Mouse (Mus musculus): Measurements from ENCODE around the gene Mob3c. TPM values are rescaled to one million over a fixed set of nuclear protein-coding genes. Genes with fewer than 3 reads are reported as not detected.

Gene Mob3c
- polyA plus RNA-seq, 1 experiment from 2014 or later = 8.8 TPM

DNA sequence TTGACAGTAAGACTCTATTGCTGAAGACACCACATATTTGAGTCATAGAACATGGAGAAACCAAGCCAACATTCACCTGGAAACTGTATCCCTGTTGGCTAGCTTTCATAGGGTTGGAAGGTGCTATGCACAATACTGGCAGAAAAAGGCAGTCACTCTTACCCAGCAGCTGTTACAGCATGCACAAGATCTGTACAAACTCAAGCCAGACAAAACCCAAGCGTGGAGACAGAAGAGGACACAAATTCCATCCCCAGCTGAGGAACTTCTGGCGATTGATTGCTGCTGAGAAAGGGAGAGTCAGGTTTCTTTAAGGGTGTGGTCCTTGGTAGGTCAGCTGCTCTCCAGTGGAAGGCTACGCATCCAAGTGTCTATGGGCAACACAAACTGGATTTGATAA, 7.7 kb upstream of the Mob3c start:
- H3K4me2 ChIP-seq = no peak overlapping the region
- WGBS = 71% methylated on average over 3 of the region's 3 CpGs
- ATAC-seq (ENCODE audit: insufficient number of reproducible peaks, insufficient read depth, low FRiP score, low TSS enrichment, low read depth) = no peak

DNA sequence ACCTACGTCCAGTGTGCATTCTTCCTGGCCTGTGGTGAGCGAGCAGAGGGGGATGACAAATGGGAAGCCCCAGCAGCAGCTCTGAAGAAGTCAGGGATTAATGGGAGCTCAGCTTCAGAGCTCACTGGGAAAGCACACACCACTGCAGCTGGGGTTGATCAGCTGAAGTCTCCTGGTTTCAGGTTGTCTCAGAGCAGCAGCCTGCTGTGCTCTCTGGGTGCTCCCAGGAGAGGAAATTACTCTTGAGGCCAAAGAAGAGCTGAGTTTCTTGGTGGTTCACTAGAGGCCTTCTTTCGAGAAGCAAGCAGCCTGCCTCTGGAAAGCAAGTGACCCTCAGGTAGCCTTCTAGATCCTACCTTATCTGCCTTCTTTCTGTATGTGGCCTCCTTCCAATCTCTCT, 6.9 kb upstream of the Mob3c start:
- no peak overlapping the region for H3K9ac ChIP-seq (replicated peaks)
- H3K36me3 ChIP-seq = peaks cover 9% of the 10 kb centered on the region; the same call in 1 of the 2 replicates
- H3K27me3 ChIP-seq = no peaks in the 10 kb centered on the region
- H3K27ac ChIP-seq = no peak overlapping the region
- WGBS = 68% methylated on average over 3 of the region's 3 CpGs
- H3K4me2 ChIP-seq = no peak overlapping the region
- H3K4me3 ChIP-seq (replicated peaks) = no peak overlapping the region
- no peak for ATAC-seq (ENCODE audit: insufficient number of reproducible peaks, insufficient read depth, low FRiP score, low TSS enrichment, low read depth)
- no peaks in the 10 kb centered on the region for H3K9me3 ChIP-seq
- no peaks in the 10 kb centered on the region for H3K4me1 ChIP-seq (replicated peaks)

More for the DNA sequence above, 7.7 kb upstream of the Mob3c start:
- peaks cover 15% of the 10 kb centered on the region; the same call in 1 of the 2 replicates for H3K36me3 ChIP-seq
- H3K4me1 ChIP-seq (replicated peaks) = no peaks in the 10 kb centered on the region
- no peaks in the 10 kb centered on the region for H3K9me3 ChIP-seq
- H3K9ac ChIP-seq (replicated peaks) = no peak overlapping the region
- no peak overlapping the region for H3K4me3 ChIP-seq (replicated peaks)
- H3K27ac ChIP-seq = no peak overlapping the region
- H3K27me3 ChIP-seq = no peaks in the 10 kb centered on the region

DNA sequence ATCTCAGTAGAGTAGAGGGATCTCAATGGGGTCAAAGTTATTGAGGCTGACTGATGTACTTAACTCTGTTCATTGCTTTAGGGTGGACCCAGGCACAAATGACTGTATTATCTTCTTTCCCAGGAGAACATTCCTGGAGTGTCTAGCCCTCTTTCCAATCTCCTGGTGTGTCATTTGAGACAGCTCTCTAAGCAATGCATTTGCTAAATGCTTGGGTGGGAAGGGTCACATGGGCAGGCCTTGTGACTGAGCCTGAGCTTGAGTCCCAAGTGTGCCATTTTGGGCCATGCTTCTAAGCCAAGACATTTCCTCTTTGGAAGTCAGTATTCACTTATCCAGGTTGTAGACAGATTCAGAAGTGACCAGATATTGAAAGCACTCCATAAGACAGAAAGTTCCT, 6.5 kb upstream of the Mob3c start:
- Histone ChIP-seq H3K9ac (replicated peaks) (no peak overlapping the region), H3K9me3 (no peaks in the 10 kb centered on the region), H3K27me3 (no peaks in the 10 kb centered on the region), H3K36me3 (0 out of 2 replicates have a peak, but pooled peaks cover 4% of the 10 kb centered on the region), H3K4me2 (no peak overlapping the region), H3K4me1 (replicated peaks) (no peaks in the 10 kb centered on the region), H3K27ac (no peak overlapping the region), H3K4me3 (replicated peaks) (no peak overlapping the region)
- no peak for ATAC-seq (ENCODE audit: insufficient number of reproducible peaks, insufficient read depth, low FRiP score, low TSS enrichment, low read depth)

DNA sequence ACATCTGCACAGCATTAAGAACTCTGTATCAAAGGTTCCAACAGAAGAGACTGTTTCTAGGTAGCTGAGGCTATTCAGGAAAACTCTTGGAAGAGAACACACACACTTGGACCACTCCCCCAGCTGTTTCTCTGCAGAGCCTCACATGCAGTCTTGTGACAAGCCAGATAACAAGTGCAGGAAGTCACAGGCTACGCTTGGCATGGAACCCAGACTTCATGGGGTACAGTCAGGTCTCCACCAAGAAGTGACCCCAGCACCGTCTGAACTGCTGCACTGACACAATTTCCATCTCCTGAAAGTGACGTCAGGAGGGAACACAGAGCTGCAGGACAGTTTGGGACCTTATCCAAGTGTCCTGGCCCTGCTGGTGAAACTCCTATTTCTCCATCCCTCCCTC, 6.0 kb upstream of the Mob3c start:
- no peak overlapping the region for H3K9ac ChIP-seq (replicated peaks)
- H3K4me3 ChIP-seq (replicated peaks) = no peak overlapping the region
- WGBS = 82% methylated on average over 3 of the region's 3 CpGs
- H3K27ac ChIP-seq = no peak overlapping the region
- H3K36me3 ChIP-seq = 0 out of 2 replicates have a peak, but pooled peaks cover 2% of the 10 kb centered on the region
- ATAC-seq (ENCODE audit: insufficient number of reproducible peaks, insufficient read depth, low FRiP score, low TSS enrichment, low read depth) = no peak
- H3K9me3 ChIP-seq = no peaks in the 10 kb centered on the region
- no peak overlapping the region for H3K4me2 ChIP-seq
- H3K4me1 ChIP-seq (replicated peaks) = no peaks in the 10 kb centered on the region
- H3K27me3 ChIP-seq = no peaks in the 10 kb centered on the region

DNA sequence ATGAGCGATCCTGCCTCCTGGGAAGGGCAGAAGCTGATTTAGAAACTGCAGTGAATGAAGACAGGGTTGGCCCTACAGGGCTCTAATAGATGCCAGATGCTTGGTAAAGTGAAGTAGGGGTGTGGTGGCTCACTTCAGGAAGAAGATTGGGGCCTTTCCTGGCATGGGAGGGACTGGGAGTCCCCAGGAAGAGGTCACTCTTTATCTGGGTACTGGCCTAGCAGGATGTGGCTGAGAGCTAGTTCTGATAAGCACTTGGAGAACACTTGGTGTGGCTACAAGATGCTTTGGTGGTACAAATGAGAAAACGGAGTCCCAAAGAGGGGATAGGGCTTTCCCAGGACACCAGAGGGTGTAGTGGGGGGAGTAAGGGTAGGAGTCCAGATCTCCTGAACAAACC, 3.7 kb upstream of the Mob3c start:
- peaks cover 8% of the 10 kb centered on the region for H3K4me1 ChIP-seq (replicated peaks)
- 65% methylated on average over 2 of the region's 2 CpGs for WGBS
- H3K4me3 ChIP-seq (replicated peaks) = no peak overlapping the region
- H3K4me2 ChIP-seq = no peak overlapping the region
- no peaks in the 10 kb centered on the region for H3K9me3 ChIP-seq
- no peak overlapping the region for H3K27ac ChIP-seq
- 0 out of 2 replicates have a peak, but pooled peaks cover 2% of the 10 kb centered on the region for H3K36me3 ChIP-seq
- ATAC-seq (ENCODE audit: insufficient number of reproducible peaks, insufficient read depth, low FRiP score, low TSS enrichment, low read depth) = no peak
- H3K27me3 ChIP-seq = no peaks in the 10 kb centered on the region
- no peak overlapping the region for H3K9ac ChIP-seq (replicated peaks)

DNA sequence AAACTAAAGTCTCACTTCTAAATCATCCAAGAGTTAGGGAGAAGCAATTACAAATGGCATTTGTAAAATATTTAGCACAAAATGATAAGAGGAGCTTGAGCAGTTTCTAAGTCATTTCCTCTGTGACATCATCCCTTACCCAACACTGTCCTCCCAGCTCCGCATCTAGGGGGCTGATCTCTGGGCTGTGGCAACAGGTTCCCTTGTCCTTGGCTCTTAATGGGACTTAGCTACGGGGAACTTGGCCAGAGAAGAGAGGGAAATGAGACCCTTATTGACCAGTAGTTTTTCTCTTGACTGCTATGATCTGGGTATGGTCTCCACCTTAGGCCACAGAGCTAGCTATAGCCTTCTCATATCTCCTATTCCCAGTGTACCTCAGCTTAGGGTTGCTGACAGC, 2.6 kb upstream of the Mob3c start:
- no peak for ATAC-seq (ENCODE audit: insufficient number of reproducible peaks, insufficient read depth, low FRiP score, low TSS enrichment, low read depth)
- no peak overlapping the region for H3K9ac ChIP-seq (replicated peaks)
- peaks cover 8% of the 10 kb centered on the region for H3K4me1 ChIP-seq (replicated peaks)

DNA sequence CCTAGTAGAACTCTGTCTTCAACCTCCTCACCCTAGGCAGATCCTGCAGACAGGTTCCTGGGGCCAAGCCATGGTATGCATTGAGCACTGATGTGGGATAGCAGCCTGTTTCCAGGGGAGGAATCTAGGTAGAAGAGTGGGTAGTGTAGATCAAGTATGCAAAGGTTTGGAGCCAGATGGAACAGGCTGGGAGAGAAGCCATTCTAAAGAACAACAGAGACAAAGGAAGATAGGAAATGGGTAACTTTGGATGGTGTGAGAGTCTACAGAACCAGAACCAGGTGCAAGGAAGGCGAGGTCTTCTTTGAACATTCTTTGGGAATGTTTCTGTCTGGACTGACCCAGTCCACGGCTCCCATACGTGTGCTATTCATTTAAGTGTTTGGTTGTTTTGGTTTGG, 826 bp upstream of the Mob3c start:
- ATAC-seq (ENCODE audit: insufficient number of reproducible peaks, insufficient read depth, low FRiP score, low TSS enrichment, low read depth) = no peak
- no peak overlapping the region for H3K9ac ChIP-seq (replicated peaks)
- H3K4me1 ChIP-seq (replicated peaks) = peaks cover 8% of the 10 kb centered on the region
- H3K27ac ChIP-seq = no peak overlapping the region
- peaks cover 10% of the 10 kb centered on the region; the same call in 1 of the 2 replicates for H3K36me3 ChIP-seq
- peak overlapping the region; percentile 83; the same call in 1 of the 2 replicates for H3K4me3 ChIP-seq (replicated peaks)
- 69% methylated on average over 3 of the region's 3 CpGs for WGBS
- peaks cover 8% of the 10 kb centered on the region; the same call in 1 of the 2 replicates for H3K27me3 ChIP-seq
- peak overlapping the region; percentile 74; the same call in 1 of the 2 replicates for H3K4me2 ChIP-seq
- no peaks in the 10 kb centered on the region for H3K9me3 ChIP-seq

More for the DNA sequence above, 2.6 kb upstream of the Mob3c start:
- H3K4me2 ChIP-seq = no peak overlapping the region
- peaks cover 2% of the 10 kb centered on the region; the same call in 1 of the 2 replicates for H3K27me3 ChIP-seq
- no peak overlapping the region for H3K4me3 ChIP-seq (replicated peaks)
- H3K27ac ChIP-seq = no peak overlapping the region
- no peaks in the 10 kb centered on the region for H3K36me3 ChIP-seq
- 75% methylated on average over 2 of the region's 2 CpGs for WGBS
- no peaks in the 10 kb centered on the region for H3K9me3 ChIP-seq

DNA sequence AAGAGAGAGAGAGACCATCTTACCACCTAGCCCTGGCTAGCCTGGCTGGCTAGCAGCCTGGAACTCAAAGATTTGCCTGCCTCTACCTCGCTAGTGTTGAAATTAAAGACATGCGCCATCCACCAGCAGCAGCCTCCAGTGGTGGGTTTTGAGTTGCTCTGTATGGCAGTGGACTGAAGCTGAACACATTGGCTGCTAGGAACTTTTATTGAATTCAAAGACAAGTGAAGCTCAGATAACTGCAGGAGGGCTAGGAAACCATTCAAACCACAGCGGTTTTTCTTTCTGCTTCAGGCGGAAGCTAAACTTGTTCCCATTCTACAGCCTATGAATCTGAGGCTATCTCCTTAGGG, 381 bp upstream of the Mob3c start:
- Histone ChIP-seq H3K4me1 (replicated peaks) (peaks cover 8% of the 10 kb centered on the region), H3K9me3 (no peaks in the 10 kb centered on the region), H3K27ac (peak overlapping the region; percentile 70), H3K36me3 (peaks cover 15% of the 10 kb centered on the region; the same call in 1 of the 2 replicates), H3K9ac (replicated peaks) (peak overlapping the region; percentile 74), H3K4me2 (peak overlapping the region; percentile 74), H3K27me3 (peaks cover 8% of the 10 kb centered on the region; the same call in 1 of the 2 replicates), H3K4me3 (replicated peaks) (peak overlapping the region; percentile 83)
- no peak for ATAC-seq (ENCODE audit: insufficient number of reproducible peaks, insufficient read depth, low FRiP score, low TSS enrichment, low read depth)
- WGBS = 7% methylated on average over 4 of the region's 4 CpGs

DNA sequence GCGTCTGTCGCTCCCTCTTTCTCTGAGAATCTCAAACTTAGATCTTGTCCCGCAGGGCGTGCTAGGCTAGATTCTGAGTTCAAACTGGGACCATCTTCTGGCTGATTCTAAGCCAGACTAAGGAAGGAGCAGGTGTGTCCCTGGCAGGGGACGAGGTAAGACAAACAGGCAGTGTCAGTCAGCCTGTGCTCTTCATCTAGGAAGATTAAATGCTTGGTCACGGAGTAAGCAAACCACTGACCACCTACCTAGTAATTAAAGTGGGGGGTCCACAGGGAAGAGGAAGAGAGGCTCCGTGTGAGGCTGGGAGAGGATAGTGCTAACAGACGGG, 645 bp downstream of the Mob3c start:
- 6% methylated on average over 8 of the region's 8 CpGs for WGBS
- H3K27me3 ChIP-seq = peaks cover 8% of the 10 kb centered on the region; the same call in 1 of the 2 replicates
- peak overlapping the region; percentile 74 for H3K4me2 ChIP-seq
- peaks cover 19% of the 10 kb centered on the region; the same call in 1 of the 2 replicates for H3K36me3 ChIP-seq
- ATAC-seq (ENCODE audit: insufficient number of reproducible peaks, insufficient read depth, low FRiP score, low TSS enrichment, low read depth) = no peak; the same call in none of the 2 replicates
- H3K9me3 ChIP-seq = no peaks in the 10 kb centered on the region
- peaks cover 8% of the 10 kb centered on the region for H3K4me1 ChIP-seq (replicated peaks)
- peak overlapping the region; percentile 83 for H3K4me3 ChIP-seq (replicated peaks)
- peak overlapping the region; percentile 74 for H3K9ac ChIP-seq (replicated peaks)
- no peak overlapping the region for H3K27ac ChIP-seq

DNA sequence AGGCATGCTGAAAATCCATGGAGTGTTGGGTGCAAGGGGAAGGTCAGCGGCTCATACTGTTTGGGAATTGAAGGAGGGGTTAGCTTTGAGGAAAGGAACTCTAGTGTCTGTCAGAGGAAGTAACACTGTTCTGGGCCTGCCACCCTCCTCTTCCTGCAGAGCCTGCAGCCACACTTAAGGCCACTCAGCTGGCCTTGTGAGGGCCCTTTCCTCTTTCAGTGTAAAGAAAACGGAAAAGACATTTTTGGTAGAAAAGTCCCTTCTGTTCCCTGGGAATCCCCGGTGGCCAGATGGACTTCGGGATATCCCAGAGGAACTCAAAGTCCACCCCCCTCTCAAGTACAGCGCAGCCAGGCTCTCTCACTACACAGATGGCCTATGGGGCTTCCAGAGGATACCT, 2.6 kb downstream of the Mob3c start:
- H3K4me1 ChIP-seq (replicated peaks) = peaks cover 8% of the 10 kb centered on the region
- no peak overlapping the region for H3K27ac ChIP-seq
- WGBS = 80% methylated on average over 5 of the region's 5 CpGs
- ATAC-seq (ENCODE audit: insufficient number of reproducible peaks, insufficient read depth, low FRiP score, low TSS enrichment, low read depth) = no peak
- H3K36me3 ChIP-seq = peaks cover 36% of the 10 kb centered on the region
- no peak overlapping the region for H3K9ac ChIP-seq (replicated peaks)
- no peaks in the 10 kb centered on the region for H3K9me3 ChIP-seq
- H3K4me3 ChIP-seq (replicated peaks) = no peak overlapping the region
- H3K27me3 ChIP-seq = peaks cover 8% of the 10 kb centered on the region; the same call in 1 of the 2 replicates
- no peak overlapping the region for H3K4me2 ChIP-seq

DNA sequence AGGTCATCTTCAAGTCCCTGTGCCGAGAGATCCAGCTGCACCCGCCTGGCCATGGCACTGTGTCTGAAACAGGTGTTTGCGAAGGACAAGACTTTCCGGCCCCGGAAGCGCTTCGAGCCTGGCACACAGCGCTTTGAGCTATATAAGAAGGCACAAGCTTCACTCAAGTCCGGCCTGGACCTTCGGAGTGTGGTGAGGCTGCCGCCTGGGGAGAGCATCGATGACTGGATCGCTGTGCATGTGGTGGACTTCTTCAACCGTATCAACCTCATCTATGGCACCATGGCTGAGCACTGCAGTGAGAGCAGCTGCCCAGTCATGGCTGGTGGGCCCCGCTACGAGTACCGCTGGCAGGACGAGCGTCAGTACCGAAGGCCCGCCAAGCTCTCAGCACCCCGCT, 3.3 kb downstream of the Mob3c start:
- Histone ChIP-seq H3K27ac (no peak overlapping the region), H3K4me2 (no peak overlapping the region), H3K4me3 (replicated peaks) (no peak overlapping the region), H3K9me3 (no peaks in the 10 kb centered on the region), H3K36me3 (peaks cover 42% of the 10 kb centered on the region), H3K27me3 (peaks cover 8% of the 10 kb centered on the region; the same call in 1 of the 2 replicates), H3K4me1 (replicated peaks) (peaks cover 8% of the 10 kb centered on the region), H3K9ac (replicated peaks) (no peak overlapping the region)
- WGBS = 93% methylated on average over 22 of the region's 22 CpGs
- ATAC-seq (ENCODE audit: insufficient number of reproducible peaks, insufficient read depth, low FRiP score, low TSS enrichment, low read depth) = no peak

DNA sequence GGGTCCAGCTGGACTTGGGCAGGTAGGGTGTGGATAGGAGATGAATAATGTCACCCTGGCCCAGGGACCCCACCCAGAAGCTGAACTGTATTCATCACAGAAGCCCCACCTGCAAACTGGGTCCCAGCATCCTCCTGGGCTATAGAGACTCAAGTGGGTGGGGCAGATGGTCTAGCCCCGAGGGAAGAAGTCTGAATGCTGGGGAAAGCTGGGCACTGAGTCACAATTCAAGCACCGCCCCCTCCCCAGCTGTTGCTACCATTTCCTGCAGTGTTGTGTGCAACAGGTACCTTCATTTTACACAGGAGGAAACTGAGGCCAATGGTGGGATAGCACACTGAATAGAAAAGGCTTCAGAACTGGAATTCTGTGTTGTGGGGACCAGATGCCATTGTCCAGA, 4.1 kb downstream of the Mob3c start:
- WGBS = 63% methylated on average over 2 of the region's 2 CpGs
- Histone ChIP-seq H3K9me3 (no peaks in the 10 kb centered on the region), H3K27me3 (peaks cover 8% of the 10 kb centered on the region; the same call in 1 of the 2 replicates), H3K4me3 (replicated peaks) (no peak overlapping the region), H3K4me2 (no peak overlapping the region), H3K9ac (replicated peaks) (no peak overlapping the region), H3K27ac (no peak overlapping the region), H3K36me3 (peaks cover 42% of the 10 kb centered on the region), H3K4me1 (replicated peaks) (peaks cover 8% of the 10 kb centered on the region)
- no peak for ATAC-seq (ENCODE audit: insufficient number of reproducible peaks, insufficient read depth, low FRiP score, low TSS enrichment, low read depth)
